Mouse (Mus musculus) stomach, embryonic 14.5 days (tissue): Measurements from ENCODE around the gene Tns2. TPM values are rescaled to one million over a fixed set of nuclear protein-coding genes. Genes with fewer than 3 reads are reported as not detected.
"Not testable (repeated sequence)": the region's sequence is repeated elsewhere in the genome, so short reads cannot be mapped to it uniquely, and the experiment has no call there.

ENCODE experiments used
- ATAC-seq: fragments of 200-750 bp; cut with Nextera tagmentation; 2 replicates; pipeline ENCODE4 v1.8.0; 2017; ENCODE audit warnings: low read depth, moderate TSS enrichment; ENCODE audit not compliant: insufficient number of reproducible peaks, insufficient read depth, low FRiP score
- H3K27ac ChIP-seq: fragments of 300-500 bp; sonication (generic); 2 replicates; pipeline ENCODE4 v1.5.1; 2014; ENCODE audit warnings: mild to moderate bottlenecking, low read length, moderate library complexity, mixed read lengths
- H3K27me3 ChIP-seq: fragments of 300-500 bp; sonication (generic); 2 replicates; pipeline ENCODE4 v1.6.1; 2014; ENCODE audit warnings: low read length, control low read depth, mixed read lengths; ENCODE audit not compliant: control insufficient read depth, insufficient read depth
- H3K36me3 ChIP-seq: fragments of 300-500 bp; sonication (generic); 2 replicates; pipeline ENCODE4 v1.6.1; 2014; ENCODE audit warnings: mild to moderate bottlenecking, control low read depth, low read length, moderate library complexity, mixed read lengths; ENCODE audit not compliant: control insufficient read depth, insufficient read depth
- H3K4me1 ChIP-seq: fragments of 300-500 bp; sonication (generic); 2 replicates; pipeline ENCODE4 v1.6.1; 2014; ENCODE audit warnings: low read length, control low read depth, mixed read lengths; ENCODE audit not compliant: control insufficient read depth, insufficient read depth
- H3K4me2 ChIP-seq: fragments of 300-500 bp; sonication (generic); replicated peaks from 2 replicates; pipeline ENCODE4 v1.6.1; 2014; ENCODE audit warnings: low read depth, low read length, control low read depth
- H3K4me3 ChIP-seq: fragments of 300-500 bp; sonication (generic); 2 replicates; pipeline ENCODE4 v1.5.1; 2014; ENCODE audit warnings: low read depth, low read length, control low read depth
- H3K9ac ChIP-seq: fragments of 300-500 bp; sonication (generic); replicated peaks from 2 replicates; pipeline ENCODE4 v1.6.1; 2014; ENCODE audit warnings: low read depth, mild to moderate bottlenecking, control low read depth, low read length, moderate library complexity, mixed read lengths
- H3K9me3 ChIP-seq: fragments of 300-500 bp; sonication (generic); 2 replicates; pipeline ENCODE4 v1.6.1; 2016; ENCODE audit warnings: low read depth, low read length, control low read depth; ENCODE audit not compliant: control insufficient read depth
- WGBS: fragments of 180-500 bp; shearing (Covaris S2); extraction: QIAGEN DNeasy Blood & Tissue Kit; methylation state at CpG from one replicate; pipeline ENCODE4 v1.1.7; 2014; 5-methylcytosine and 5-hydroxymethylcytosine counted together
- polyA plus RNA-seq: library from polyadenylated mRNA; unstranded; fragments of >200 nt; fragmentation: Nextera tagmentation; extraction: Ambion mirVana; gene quantifications from 2 replicates; pipeline ENCODE4 v1.2.1, GENCODE M21; 2014

The Tns2 gene
- polyA plus RNA-seq, 1 experiment from 2014 or later: 48.5 TPM

- H3K27me3 ChIP-seq: no peaks in the 10 kb centered on the region
- peak overlapping the region; percentile 96 for H3K27ac ChIP-seq
- H3K4me3 ChIP-seq: peak overlapping the region; percentile 97
- no peaks in the 10 kb centered on the region for H3K9me3 ChIP-seq
- peak overlapping the region; percentile 93 for H3K9ac ChIP-seq
- WGBS: under 1% methylated on average over 56 of the region's 57 CpGs
- no peaks in the 10 kb centered on the region for H3K36me3 ChIP-seq
- peak overlapping the region; percentile 63 for H3K4me2 ChIP-seq
- peak; percentile 39; the same call in 1 of the 2 replicates for ATAC-seq
- H3K4me1 ChIP-seq: peaks cover 16% of the 10 kb centered on the region; the same call in 1 of the 2 replicates
Measured at GRCm38 (mm10) chr15:102074070-102074731, 26.0 kb upstream of the Tns2 start.

GRCm38 (mm10) chr15:102074876-102075585 lies 25.2 kb upstream of the Tns2 start:
- H3K4me3 ChIP-seq: peak overlapping the region; percentile 97
- no peaks in the 10 kb centered on the region for H3K36me3 ChIP-seq
- H3K27ac ChIP-seq: no peak overlapping the region; the same call in 1 of the 2 replicates
- peaks cover 16% of the 10 kb centered on the region; the same call in 1 of the 2 replicates for H3K4me1 ChIP-seq
- no peaks in the 10 kb centered on the region for H3K9me3 ChIP-seq
- peak overlapping the region; percentile 93 for H3K9ac ChIP-seq
- 6% methylated on average over 11 of the region's 11 CpGs for WGBS
- H3K27me3 ChIP-seq: no peaks in the 10 kb centered on the region
- peak overlapping the region; percentile 63 for H3K4me2 ChIP-seq
- ATAC-seq: no peak

GRCm38 (mm10) chr15:102077111-102077677 lies 23.0 kb upstream of the Tns2 start:
- ATAC-seq: no peak
- H3K9me3 ChIP-seq: no peaks in the 10 kb centered on the region
- no peak overlapping the region for H3K4me2 ChIP-seq
- H3K4me3 ChIP-seq: no peak overlapping the region
- 89% methylated on average over 2 of the region's 2 CpGs for WGBS
- peaks cover 16% of the 10 kb centered on the region; the same call in 1 of the 2 replicates for H3K4me1 ChIP-seq
- no peak overlapping the region for H3K9ac ChIP-seq
- no peaks in the 10 kb centered on the region for H3K27me3 ChIP-seq
- peaks cover 5% of the 10 kb centered on the region; the same call in 1 of the 2 replicates for H3K36me3 ChIP-seq
- no peak overlapping the region for H3K27ac ChIP-seq

GRCm38 (mm10) chr15:102079221-102079620 lies 21.0 kb upstream of the Tns2 start:
- no peak overlapping the region for H3K4me2 ChIP-seq
- no peak for ATAC-seq
- no peaks in the 10 kb centered on the region for H3K9me3 ChIP-seq
- no peak overlapping the region for H3K27ac ChIP-seq
- WGBS: 72% methylated on average over 4 of the region's 4 CpGs
- no peak overlapping the region for H3K9ac ChIP-seq
- H3K4me1 ChIP-seq: peaks cover 13% of the 10 kb centered on the region; the same call in 1 of the 2 replicates
- no peaks in the 10 kb centered on the region for H3K27me3 ChIP-seq
- peaks cover 25% of the 10 kb centered on the region for H3K36me3 ChIP-seq
- H3K4me3 ChIP-seq: no peak overlapping the region

GRCm38 (mm10) chr15:102079924-102080323 lies 20.3 kb upstream of the Tns2 start:
- Histone ChIP-seq H3K4me1 (peaks cover 13% of the 10 kb centered on the region; the same call in 1 of the 2 replicates), H3K36me3 (peaks cover 32% of the 10 kb centered on the region)
- H3K4me2 ChIP-seq, H3K9ac ChIP-seq, H3K27ac ChIP-seq, H3K27me3 ChIP-seq, H3K9me3 ChIP-seq, ATAC-seq, H3K4me3 ChIP-seq: not testable (repeated sequence)
- whole genome bisulfite sequencing: 71% methylated on average over 8 of the region's 8 CpGs

- Histone ChIP-seq H3K27me3 (no peaks in the 10 kb centered on the region), H3K9ac (no peak overlapping the region), H3K4me2 (no peak overlapping the region), H3K4me3 (no peak overlapping the region), H3K4me1 (peaks cover 8% of the 10 kb centered on the region; the same call in 1 of the 2 replicates), H3K27ac (no peak overlapping the region), H3K9me3 (no peaks in the 10 kb centered on the region), H3K36me3 (peaks cover 35% of the 10 kb centered on the region)
- ATAC-seq: no peak
- WGBS: 62% methylated on average over 2 of the region's 2 CpGs
Measured at GRCm38 (mm10) chr15:102080429-102080828, 19.8 kb upstream of the Tns2 start.

GRCm38 (mm10) chr15:102082148-102082547 lies 18.1 kb upstream of the Tns2 start:
- no peak overlapping the region for H3K27ac ChIP-seq
- no peaks in the 10 kb centered on the region for H3K27me3 ChIP-seq
- 87% methylated on average over 4 of the region's 4 CpGs for WGBS
- no peak for ATAC-seq
- H3K36me3 ChIP-seq: peaks cover 52% of the 10 kb centered on the region
- H3K9ac ChIP-seq: no peak overlapping the region
- no peak overlapping the region for H3K4me3 ChIP-seq
- no peak overlapping the region for H3K4me2 ChIP-seq
- H3K9me3 ChIP-seq: no peaks in the 10 kb centered on the region
- no peaks in the 10 kb centered on the region for H3K4me1 ChIP-seq

- Histone ChIP-seq H3K36me3 (peaks cover 61% of the 10 kb centered on the region), H3K4me1 (no peaks in the 10 kb centered on the region), H3K4me2 (no peak overlapping the region), H3K9me3 (no peaks in the 10 kb centered on the region), H3K27ac (no peak overlapping the region), H3K4me3 (no peak overlapping the region), H3K9ac (no peak overlapping the region), H3K27me3 (no peaks in the 10 kb centered on the region)
- 77% methylated on average over 4 of the region's 4 CpGs for WGBS
- ATAC-seq: no peak
Measured at GRCm38 (mm10) chr15:102083028-102083427, 17.2 kb upstream of the Tns2 start.
